Mouse (Mus musculus) left cerebral cortex, adult 8-10 months (tissue): ENCODE measurements at regions not wholly inside any gene's neighbourhood (a gene's known extent, or its start where the extent isn't known, plus 50 kb on each side); places are given as distances from the start of the nearest gene placed in this dataset.

ENCODE experiments used
- DNase-seq, 2 experiments: peaks; one replicate each; pipeline ENCODE4 v3.0.0; 2022; ENCODE audit warnings: low spot score in 2 of 2

DNA sequence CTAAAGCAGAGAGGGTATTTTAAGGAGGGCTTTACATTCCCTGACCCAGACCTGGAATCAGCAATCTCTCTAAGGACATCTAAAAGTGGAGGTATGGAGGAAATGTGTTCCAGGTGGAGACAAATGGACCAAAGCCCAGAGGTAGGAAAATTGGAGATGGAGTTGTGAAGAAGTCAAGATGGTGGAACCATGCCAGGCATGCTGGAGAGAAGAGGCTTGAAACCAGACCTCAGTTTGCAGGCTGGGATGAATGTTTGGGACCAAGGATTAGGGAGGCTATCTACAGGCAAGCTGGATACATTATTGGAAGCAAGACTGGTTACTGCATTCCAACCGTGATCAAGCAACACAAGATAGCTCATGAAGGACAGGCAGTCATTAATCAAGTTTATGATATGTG, 88.3 kb upstream of the Nckap5 start:
- DNase-seq, result no peak

DNA sequence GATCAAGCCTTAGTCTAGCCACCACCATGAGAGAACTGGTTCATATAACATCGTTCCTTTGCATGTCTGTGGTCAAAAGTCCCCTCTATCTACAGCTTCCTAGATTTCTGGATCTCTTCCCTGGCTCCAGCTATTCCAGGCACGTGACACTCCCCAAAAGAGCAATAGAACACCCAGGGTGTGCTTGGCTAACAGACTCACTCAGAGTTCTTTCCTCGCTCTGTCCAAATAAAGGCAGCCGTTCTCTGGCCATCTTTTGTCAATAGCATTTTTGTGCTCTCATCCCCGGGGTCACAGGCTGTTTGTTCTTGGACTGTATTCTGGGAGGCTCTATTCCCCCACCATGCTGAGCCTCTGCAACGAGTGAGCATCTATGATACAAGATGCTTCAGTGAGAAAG, 87.3 kb upstream of the Nckap5 start:
- DNase-seq, result no peak

- no peak for DNase-seq
These were observed 85.8 kb upstream of the Nckap5 start for GRCm38 (mm10) chr1:126916369-126916768.

GRCm38 (mm10) chr1:126911277-126912060, 80.9 kb upstream of the Nckap5 start:
- no peak for DNase-seq

DNA sequence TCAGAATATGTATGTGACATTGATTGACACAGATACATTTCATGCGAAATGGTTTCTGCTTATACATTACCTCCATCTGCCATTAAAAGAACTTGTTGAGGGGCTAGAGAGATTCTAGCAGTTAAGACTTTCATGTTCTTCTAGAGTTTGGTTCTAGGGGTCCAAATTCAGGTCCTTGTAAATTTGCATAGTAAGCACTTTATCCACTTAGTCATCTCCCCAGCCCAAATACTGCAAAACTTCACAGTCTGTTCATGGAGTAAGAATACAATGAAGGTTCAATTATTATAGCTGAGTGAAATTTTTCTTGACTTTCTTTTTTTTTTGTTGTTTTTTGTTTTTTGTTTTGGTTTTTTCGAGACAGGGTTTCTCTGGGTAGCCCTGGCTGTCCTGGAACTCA, 76.8 kb upstream of the Nckap5 start:
- no peak for DNase-seq

DNA sequence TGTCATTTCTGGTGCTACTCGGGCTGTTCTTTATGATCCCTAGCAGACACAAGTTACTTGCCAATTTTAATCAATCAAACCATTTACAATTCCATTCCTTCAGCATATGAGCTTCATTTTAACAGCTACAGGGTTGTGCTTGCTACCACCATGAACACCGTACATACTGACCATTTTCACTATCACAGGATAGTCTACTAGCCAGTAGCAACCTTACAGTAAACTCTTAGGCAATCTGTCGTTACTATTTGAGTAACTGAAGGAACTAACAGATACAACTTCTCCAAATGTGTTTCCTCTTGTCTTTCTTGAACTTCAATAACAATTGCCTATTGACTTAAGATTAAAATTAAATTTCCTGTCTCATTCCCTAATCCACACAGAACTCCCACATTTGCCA, 67.9 kb upstream of the Nckap5 start:
- DNase-seq, result no peak

- DNase-seq, result no peak
These were observed 66.3 kb upstream of the Nckap5 start for GRCm38 (mm10) chr1:126896895-126897294.

DNA sequence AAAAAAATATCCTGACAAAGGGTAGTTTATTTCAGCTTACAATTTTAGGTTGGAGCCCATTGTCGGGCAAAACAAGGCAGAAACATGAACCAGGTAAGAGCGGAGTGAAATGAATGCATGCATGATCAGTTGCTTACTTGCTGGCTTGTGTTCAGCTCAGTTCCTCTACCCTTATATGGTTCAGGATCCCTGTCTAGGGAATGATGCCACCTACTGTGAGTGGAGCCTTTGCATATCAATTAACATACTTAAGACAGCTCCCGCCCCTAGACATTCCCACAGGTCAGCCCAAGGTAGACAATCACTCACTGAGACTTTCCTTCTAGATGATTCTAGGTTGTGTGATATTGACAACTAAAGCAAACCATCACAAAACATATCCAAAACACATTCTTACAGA, 50.2 kb upstream of the Nckap5 start:
- no peak for DNase-seq
